Mouse (Mus musculus) ES-E14 (cell line): ENCODE results near the gene Ccl11.

Experiments used
- CHD2 ChIP-seq: IDR thresholded peaks from 2 replicates; pipeline ENCODE4 v1.6.1; 2014; ENCODE audit warnings: mild to moderate bottlenecking, low read depth, low read length, inconsistent platforms
- MAFK ChIP-seq: IDR thresholded peaks from 2 replicates; pipeline ENCODE4 v1.6.1; 2014; ENCODE audit warnings: mild to moderate bottlenecking, low read depth, low read length, inconsistent platforms; ENCODE audit not compliant: insufficient read depth

DNA sequence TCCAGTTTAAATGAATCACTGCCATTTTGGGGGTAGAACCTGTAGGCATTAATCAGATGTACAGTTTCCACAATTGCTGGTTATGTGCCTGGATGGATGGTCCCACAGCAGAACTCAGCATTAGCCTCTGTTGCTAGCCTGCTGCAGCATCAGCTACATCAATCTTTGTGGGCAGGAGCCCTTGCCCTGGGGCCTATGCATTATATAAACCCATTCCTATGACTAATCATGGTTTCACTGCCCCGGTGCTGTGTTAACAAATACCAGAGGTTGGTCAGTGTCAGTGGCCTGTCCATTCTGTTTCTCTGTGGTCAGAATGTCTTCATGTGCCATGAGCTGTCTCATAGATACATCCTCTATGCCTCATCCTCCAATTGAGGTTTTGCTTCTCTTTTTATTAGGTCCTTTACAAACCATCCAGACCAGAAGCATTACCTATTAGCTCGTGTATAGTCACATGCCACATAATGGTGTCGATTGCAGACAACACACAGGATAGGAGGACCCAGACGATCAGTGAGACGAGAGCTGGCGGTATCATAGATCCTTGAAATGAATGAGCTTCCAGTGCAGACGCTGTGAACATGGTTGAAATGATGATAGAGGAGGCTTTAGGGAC is 9.4 kb downstream of the Ccl11 start:
- TF ChIP-seq MAFK (no peak), CHD2 (no peak)
